Comparison of ENCODE assay signal across 15 mouse cellular contexts in the genomic region with DNA sequence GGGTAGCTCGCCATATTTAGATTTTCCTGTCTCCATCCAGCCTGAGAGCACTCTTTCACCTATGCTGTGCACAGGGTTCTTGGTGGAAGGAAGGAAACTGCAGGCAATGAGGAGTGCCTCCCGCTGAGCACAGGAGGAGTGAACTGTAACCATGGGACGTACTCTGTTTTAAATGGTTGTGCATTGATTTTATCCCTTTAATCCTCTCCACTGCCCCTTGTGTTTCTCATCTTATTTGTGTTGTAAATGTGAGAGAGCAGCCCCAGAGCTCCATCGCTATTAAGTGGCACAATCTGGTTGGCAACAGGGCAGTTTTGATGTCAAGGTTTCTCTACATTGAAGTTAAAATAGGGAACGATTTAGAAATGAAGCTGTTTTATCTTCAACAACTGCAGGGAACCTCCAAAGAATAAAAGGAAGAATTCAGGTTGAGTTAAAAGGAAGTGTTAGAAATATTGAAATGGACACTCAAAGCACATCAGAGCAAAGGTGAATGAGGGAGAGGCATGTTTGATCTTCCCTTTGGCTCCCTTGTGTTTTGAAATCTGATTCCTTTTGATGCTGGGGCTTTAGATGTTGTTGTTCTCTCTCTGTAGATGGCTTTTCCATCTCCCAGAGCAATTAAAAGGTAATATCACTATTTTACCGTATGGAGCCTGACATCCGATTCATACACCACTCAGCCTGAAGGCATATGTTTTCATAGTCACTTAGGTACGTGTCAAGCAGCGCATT.
"Had no signal": no experiment of that assay in that cellular context is flagged by ENCODE, and none has a peak within 500 bp of the region (broad histone marks: within the 10 kb centered on the region; RNA-seq: fewer than 3 reads in every experiment).

No protein-coding gene starts in this region.

- H3K4me3 ChIP-seq: liver, embryonic 15.5 days; myocyte; neural tube, embryonic 15.5 days; stomach, embryonic 15.5 days had no signal

- H3K27me3 ChIP-seq: liver, embryonic 15.5 days; neural tube, embryonic 15.5 days; stomach, embryonic 15.5 days had no signal

- H3K9me3 ChIP-seq: liver, embryonic 15.5 days; neural tube, embryonic 15.5 days; stomach, embryonic 15.5 days had no signal

- H3K9ac ChIP-seq: liver, embryonic 15.5 days; lung, embryonic 14.5 days; neural tube, embryonic 15.5 days; stomach, embryonic 15.5 days had no signal

- H3K27ac ChIP-seq: kidney, postnatal 0 days; liver, embryonic 15.5 days; neural tube, embryonic 15.5 days; stomach, embryonic 15.5 days had no signal

- H3K36me3 ChIP-seq: liver, embryonic 15.5 days; neural tube, embryonic 15.5 days; stomach, embryonic 15.5 days had no signal

- H3K4me2 ChIP-seq: liver, embryonic 11.5 days; liver, embryonic 15.5 days; lung, embryonic 14.5 days; neural tube, embryonic 15.5 days; stomach, embryonic 15.5 days had no signal

- H3K4me1 ChIP-seq: liver, embryonic 15.5 days; neural tube, embryonic 15.5 days; stomach, embryonic 15.5 days had no signal

- DNase-seq: kidney, adult 11 months; kidney, adult 9 months; kidney, postnatal 36 days; left cerebral cortex, postnatal 4 days; lung, embryonic 14.5 days; lung, postnatal 10 days; lung, postnatal 4 days; right cerebral cortex, postnatal 14 days; thymus, postnatal 36 days had no signal
